Mouse (Mus musculus) G1E (cell line): ENCODE data around the gene Tmprss7.

Experiments used
- CTCF ChIP-seq: IDR thresholded peaks from 2 replicates; pipeline ENCODE4 v1.5.1; 2012; ENCODE audit warnings: low read depth, low read length, inconsistent platforms, mixed read lengths
- TAL1 ChIP-seq: conservative IDR thresholded peaks from 2 replicates; pipeline ENCODE4 v1.6.1; 2012; ENCODE audit warnings: low read depth, low read length, inconsistent platforms, mixed read lengths

GRCm38 (mm10) chr16:45643944-45644343 is 49.5 kb downstream of the Tmprss7 start:
- TF ChIP-seq TAL1: no peak
- TF ChIP-seq CTCF: no peak
